Mouse (Mus musculus): ENCODE data around the gene Ttc22.
A peak's percentile ranks its signal among the peaks of the same experiment; 100 is the strongest.

Gene Ttc22

GRCm38 (mm10) chr4:106663956-106664470 lies 41.8 kb downstream of the Ttc22 start:
- no peak for DNase-seq (ENCODE audit: low spot score)

GRCm38 (mm10) chr4:106664697-106665096 lies 42.5 kb downstream of the Ttc22 start:
- DNase-seq (ENCODE audit: low spot score): no peak

GRCm38 (mm10) chr4:106665269-106665668 lies 43.0 kb downstream of the Ttc22 start:
- no peak for DNase-seq (ENCODE audit: low spot score)

- no peak for DNase-seq (ENCODE audit: low spot score)
These were observed 43.4 kb downstream of the Ttc22 start for GRCm38 (mm10) chr4:106665673-106666072.

- no peak for DNase-seq (ENCODE audit: low spot score)
These were observed 44.3 kb downstream of the Ttc22 start for GRCm38 (mm10) chr4:106666546-106666945.

- DNase-seq (ENCODE audit: low spot score): no peak
These were observed 54.5 kb downstream of the Ttc22 start for GRCm38 (mm10) chr4:106676749-106677148.

GRCm38 (mm10) chr4:106678442-106679118 lies 56.3 kb downstream of the Ttc22 start, which contains the start of gene Ttc4:
Ttc4 (minus strand) TSS chr4:106678944.
- DNase-seq (ENCODE audit: low spot score): peak; percentile 86

GRCm38 (mm10) chr4:106679152-106679551 lies 56.9 kb downstream of the Ttc22 start:
- no peak for DNase-seq (ENCODE audit: low spot score)

GRCm38 (mm10) chr4:106680955-106681354 lies 58.7 kb downstream of the Ttc22 start:
- peak; percentile 27 for DNase-seq (ENCODE audit: low spot score)

GRCm38 (mm10) chr4:106688636-106689296 lies 66.5 kb downstream of the Ttc22 start:
- DNase-seq (ENCODE audit: low spot score): no peak

All from MN1 (cell line).